Mouse (Mus musculus): Measurements from ENCODE around the gene C330021F23Rik.

Gene C330021F23Rik

DNA sequence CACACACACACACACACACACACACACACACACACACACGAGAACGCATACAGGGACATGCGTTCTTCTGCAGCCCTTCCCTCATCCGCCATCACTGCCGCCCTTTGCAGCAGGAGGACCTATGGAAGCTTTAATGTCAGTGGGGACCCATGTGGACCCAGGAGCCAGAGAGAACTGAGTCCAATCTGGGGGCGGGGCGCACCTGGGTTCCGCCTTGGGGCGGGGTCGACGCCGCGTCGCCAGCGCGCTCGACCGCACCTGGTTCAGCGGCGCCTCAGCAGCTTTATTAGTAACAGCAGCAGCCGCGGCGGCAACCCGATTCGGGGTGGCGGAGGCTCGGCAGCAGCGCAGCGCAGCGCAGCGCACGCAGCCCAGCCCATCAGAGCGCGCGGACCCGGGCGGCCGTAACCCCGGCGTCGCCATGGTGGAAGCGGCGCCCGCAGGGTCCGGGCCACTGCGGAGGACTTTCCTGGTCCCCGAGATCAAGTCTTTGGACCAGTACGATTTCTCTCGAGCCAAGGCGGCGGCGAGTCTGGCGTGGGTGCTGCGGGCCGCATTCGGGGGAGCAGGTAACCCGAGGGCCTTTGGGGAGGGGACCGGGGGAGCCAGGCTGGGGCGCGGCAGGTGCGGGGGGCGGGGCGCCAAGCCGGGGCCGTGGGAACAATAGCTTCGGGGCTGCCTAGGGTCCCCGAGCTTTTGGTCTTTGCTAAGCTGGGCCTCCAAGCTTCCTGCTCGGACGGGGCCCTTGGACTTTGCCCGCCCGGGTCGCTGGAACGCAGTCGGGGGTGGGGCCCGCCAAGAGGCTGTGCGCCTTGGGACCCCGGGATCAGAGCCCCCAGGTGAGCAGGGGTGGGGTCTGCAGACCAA lies 19.8 kb downstream of the C330021F23Rik start:
- no peak for DNase-seq (ENCODE audit: extremely low read depth, low read depth)

DNA sequence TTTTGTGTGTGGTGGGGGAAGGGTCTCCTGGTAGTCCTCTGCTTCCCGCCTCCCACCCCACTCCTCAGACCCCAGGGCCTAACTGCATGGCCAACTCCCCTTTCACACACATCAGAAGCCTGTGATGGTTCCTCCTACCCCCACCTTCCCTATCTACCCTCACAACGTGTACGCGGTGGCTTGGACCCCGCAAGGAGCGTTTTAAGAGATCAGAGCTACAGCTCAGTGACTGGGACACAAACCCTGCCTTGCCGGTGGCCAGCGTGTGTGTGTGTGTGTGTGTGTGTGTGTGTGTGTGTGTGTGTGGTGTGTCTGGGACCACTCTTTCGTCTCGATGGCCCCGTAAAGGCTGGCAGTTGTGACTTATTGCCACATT lies 20.5 kb downstream of the C330021F23Rik start:
- no peak for DNase-seq (ENCODE audit: extremely low read depth, low read depth)

DNA sequence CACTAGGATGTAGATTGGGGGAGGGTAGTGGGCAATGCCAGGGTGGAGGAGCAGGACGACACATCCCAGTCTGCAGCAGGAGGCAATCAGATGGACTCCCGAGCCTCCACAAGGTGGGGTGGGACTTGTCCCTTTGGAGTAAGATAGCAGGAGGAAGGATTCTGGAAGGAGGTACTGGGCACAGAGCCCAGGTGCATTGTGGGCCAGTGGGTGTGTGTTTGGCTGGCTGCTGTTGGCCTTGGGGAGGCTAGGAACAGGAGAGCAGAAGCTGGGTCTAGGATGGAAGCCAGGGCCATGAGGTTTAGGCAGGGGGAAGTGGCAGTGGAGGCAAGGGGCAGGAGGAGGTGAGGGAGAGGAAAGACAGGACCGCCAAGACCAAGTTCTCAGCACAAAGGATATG lies 25.7 kb downstream of the C330021F23Rik start:
- no peak for DNase-seq (ENCODE audit: extremely low read depth, low read depth)

DNA sequence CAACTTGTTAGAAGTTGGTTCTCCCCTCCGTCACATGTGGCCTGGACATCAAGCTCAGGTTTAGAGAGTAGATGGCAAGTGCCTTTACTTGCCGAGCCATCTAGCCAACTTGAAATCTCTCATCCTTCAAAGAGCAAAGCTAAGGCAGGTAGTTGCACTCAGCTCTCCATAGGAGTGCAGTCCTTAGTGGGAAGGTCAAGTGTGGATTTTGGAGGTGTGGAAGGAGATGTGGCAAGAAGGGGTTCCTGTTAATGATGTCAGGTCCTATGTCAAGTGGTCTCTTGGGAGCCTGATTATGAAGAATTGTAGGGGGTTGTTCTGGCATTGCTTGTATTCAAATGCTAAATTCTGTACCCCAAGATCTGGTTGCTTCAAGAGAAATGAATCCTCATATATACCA lies 26.7 kb downstream of the C330021F23Rik start:
- no peak for DNase-seq (ENCODE audit: extremely low read depth, low read depth)

DNA sequence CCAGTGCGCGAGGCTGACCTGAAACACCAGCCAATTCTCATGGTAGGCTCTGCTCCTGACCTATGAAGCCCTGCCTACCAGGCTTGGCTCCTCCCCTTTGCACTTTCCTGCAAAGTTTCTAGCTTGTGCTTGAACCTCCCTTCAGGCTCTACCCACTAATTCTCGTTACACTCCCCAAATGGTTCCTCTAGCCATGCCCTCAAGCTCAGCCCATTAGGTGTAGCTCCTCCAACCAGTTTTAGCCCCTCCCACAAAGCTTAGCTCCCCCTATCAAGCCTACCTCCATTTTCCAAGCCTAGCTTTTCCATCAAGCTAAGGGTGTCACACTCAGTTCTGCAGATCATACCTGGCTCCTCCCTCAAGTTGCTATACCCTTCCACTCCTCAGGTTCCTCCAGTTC lies 30.3 kb downstream of the C330021F23Rik start:
- no peak for DNase-seq (ENCODE audit: extremely low read depth, low read depth)

DNA sequence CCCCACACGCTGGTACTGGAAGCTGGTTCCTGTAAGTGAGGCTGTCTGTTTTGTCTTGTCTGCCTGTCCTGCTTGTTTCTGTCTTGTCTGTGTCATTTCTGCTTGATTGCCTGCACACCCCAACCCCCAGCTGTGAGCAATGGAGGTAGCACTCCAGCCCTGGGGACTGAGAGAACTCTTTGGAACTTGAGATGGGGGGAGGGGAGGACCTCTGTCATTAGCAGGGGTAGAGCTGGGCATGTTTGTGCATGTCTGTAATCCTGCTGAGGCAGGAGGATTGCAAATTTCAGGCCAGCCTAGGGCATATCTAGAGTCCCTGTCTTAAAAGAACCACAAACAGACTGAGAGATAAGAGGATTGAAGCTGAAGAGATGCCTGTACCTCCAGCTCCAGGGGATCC lies 31.4 kb downstream of the C330021F23Rik start:
- no peak for DNase-seq (ENCODE audit: extremely low read depth, low read depth)

DNA sequence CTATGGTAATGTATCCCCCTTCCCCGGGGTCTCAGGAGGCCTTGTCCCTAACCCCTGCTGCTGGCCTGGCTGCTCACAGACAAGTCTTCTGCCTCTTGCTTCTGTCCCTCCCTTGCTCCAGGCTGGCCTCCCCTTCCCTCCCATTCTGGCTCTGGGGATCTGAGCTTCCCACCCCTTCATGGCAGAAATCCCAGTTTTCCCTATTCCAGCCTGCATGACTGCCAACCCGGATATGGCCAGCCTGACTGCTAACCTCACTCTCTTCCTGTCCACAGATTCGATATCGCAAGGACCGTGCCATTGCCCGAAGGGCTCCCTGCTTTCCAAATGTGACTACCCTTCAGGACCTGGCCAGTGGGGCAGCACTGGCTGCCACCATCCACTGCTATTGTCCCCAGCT lies 32.6 kb downstream of the C330021F23Rik start:
- DNase-seq (ENCODE audit: extremely low read depth, low read depth): no peak

DNA sequence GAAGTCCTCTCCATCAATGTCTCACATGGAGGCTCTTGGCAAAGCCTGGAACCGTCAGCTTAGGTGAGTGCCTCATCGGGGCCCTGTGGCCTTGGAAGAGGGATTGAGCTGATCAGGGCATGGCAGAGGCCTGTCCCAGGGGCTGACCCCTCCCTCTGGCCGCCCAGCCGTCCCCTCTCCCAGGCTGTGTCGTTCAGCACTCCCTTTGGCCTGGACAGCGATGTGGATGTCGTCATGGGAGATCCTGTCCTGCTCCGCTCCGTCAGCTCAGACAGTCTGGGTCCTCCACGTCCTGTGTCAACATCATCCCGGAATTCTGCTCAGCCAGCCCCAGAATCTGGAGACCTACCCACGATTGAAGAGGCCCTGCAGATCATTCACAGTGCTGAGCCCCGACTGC lies 35.6 kb downstream of the C330021F23Rik start:
- DNase-seq (ENCODE audit: extremely low read depth, low read depth): no peak

DNA sequence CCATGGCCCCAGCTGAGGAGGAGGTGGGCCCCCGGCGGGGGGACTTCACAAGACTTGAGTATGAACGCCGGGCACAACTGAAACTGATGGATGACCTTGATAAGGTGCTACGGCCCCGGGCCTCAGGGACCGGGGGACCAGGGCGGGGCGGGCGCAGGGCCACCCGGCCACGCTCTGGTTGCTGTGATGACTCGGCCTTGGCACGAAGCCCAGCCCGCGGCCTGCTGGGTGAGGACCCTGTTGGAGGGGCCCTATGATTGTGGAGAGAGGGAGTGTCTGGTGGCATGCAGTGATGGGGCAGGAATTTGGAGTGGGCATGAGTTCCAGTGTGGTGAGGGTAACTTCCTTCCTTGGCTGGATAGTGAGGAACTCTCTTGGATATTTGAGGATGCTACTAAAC lies 38.8 kb downstream of the C330021F23Rik start:
- no peak for DNase-seq (ENCODE audit: extremely low read depth, low read depth)

DNA sequence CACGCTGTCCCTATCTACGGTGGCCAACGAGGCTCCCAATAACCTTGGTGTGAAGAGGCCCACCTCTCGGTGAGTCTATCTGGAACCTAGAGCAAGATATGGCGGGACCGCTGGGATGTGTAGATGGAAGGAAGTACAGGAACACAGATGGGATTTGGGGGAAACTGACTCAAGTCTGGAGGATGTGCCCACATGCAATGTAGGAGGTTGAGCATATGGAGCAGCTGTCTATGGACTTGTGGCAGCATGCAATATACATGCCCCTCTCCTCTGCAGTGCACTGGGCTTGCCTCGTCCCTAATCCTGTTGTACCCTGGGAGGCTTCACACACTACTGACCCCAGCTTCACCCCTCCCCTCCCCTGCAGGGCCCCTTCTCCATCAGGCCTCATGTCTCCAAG lies 40.0 kb downstream of the C330021F23Rik start:
- DNase-seq (ENCODE audit: extremely low read depth, low read depth): no peak

DNA sequence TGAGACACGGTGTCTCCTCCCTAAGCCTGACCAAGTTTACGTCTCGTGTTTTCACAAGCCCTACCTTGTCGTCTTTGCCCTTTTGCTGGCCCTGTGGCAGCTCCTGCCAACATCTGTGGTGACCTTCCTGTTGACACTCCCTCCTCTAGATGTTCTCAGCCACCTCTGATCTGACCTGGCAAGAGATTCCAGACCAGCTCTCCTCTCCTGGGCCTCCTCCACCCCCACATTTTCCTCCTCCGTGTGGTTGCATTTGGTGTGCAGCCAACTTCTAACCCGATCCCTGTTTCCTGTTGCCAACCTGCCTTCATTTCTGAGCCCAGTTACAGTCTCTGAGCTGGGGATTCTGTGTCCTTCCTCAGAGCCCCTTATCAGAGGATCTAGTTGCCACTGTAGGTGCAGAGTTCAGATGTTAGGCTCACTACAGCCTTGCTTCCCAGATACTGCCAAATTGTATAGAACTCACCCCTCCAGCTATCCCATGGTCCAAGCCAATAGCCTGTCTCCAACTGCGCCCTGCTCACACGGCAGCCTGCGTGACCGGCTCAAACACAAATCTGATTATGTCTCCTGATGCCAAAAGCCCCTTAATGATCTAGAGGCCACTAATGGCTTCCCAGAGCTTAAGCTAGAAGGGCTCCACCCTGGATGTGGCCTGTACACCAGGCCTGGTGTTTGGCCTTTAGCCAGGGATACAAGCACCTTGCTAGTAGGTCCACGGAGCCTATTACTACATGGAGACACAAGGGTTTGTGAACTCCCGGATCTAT lies 41.4 kb downstream of the C330021F23Rik start:
- no peak for DNase-seq (ENCODE audit: extremely low read depth, low read depth)

DNA sequence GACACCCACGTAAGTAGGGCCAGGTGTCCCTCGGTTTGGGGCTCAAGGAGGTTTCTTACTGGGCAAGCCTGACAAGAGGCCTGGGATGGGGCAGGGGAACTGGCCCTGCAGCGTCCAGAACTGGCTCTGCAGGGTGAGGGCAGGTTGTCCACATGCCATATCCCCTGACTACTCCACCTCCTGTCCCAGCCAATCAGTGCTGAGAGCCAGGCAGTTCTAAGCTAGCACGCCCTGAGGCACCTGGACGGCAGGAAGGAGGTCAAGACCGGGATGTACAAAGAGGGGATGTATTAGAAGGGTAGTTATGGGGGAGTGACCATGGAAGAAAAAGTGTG lies 42.0 kb downstream of the C330021F23Rik start:
- no peak for DNase-seq (ENCODE audit: extremely low read depth, low read depth)

DNA sequence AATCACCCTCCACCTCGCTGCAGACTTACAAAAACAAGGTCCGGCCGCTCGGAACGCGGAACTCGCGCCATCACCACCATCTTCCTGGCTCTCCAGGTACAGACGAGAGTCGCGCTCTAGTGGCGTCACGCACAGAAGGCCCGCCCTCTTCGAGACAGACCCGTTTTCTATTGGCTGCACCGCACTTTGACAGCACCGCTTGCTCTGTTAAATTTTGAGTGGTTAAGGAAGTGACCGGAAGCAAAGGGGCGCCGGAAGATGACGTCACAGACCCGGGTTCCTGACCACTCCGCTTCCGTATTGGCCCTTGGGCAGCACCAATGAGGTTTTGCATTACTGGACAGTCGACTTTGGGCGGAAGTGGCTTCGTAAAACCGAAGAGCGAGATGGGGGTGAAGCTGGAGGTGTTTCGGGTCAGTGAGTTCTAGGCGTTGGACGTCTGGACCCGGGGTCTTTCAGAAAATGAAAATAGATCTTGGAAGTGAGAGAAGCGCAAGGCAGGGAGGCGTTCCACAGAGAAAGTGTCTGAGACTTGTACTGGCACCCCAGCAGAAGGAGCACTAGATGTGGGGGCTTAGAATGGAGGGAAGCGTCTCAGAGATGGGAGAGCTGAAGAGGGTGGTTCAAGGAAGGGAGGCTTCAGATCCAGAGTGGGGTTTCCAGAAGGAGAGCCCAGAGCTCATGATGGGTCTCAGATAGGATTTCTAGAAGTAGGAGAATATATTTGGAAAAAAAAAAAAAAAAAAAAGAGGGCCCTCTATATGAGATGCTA lies 53.6 kb downstream of the C330021F23Rik start, which contains the start of the genes Xab2 and Pet100:
TSS of gene Xab2 (minus strand) at position 118 of the 772 bp plus-strand sequence.
TSS of gene Pet100 (plus strand) at position 350 of the 772 bp plus-strand sequence.
- peak; percentile 99 for DNase-seq (ENCODE audit: extremely low read depth, low read depth)

DNA sequence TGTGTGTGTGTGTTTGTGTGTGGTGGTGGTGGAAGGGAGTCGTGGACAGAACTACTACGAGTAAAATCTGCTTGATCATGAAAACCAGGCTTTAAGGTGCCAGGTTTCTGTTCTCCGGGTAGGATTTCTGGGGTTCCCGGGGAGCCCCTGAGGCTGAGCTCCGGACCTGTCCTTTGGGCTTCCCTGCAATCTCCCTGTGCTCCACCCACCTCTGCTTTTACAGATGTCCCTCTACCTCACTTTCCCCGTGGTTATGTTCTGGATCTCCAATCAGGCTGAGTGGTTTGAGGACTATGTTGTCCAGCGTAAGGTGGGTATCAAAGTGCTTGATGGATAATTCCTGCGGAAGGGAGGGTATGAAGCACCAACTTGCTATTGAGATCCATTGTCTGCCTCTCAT lies 54.3 kb downstream of the C330021F23Rik start:
- no peak for DNase-seq (ENCODE audit: extremely low read depth, low read depth)

DNA sequence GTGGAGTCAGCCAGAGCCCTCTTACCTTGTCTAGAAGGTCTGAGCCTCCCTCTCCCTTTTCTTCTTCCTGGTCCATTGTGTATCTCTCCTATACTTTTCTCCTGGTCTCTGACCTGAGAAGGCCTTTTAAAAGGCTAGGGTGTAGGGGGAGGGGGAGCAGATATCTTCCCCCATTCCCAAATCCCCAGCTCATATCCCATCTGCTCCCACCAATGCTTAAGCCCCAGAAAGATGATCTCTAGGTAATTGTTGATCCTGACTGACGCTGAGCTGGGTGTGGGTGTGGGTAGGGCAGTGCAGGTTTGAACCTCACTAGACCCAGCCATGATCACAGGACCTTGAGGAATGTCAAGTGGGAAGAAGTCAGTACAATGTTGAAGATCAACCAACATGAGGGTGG lies 57.7 kb downstream of the C330021F23Rik start, which contains the start of gene Pcp2:
TSS of gene Pcp2 (minus strand) at position 101 of the 400 bp plus-strand sequence.
- no peak for DNase-seq (ENCODE audit: extremely low read depth, low read depth)

DNA sequence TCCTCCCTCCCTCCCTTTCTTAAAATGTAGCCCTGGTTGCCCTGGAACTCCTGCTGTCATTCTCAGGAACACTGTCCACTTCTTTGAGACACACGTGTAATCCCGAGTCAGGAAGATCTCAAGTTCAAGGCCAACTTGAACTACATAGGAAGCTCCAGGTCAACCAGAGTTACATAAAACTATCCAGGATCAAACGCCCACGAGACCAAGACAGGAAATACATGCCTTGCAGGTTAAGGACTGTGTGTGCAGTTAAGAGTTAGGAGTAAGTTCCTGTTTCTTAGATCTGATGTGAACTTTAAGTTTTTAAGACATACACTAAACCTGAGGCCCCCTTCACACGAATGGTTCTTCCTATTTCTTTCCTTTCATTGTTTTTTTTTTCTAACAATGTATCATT lies 59.2 kb downstream of the C330021F23Rik start:
- DNase-seq (ENCODE audit: extremely low read depth, low read depth): peak; percentile 79

DNA sequence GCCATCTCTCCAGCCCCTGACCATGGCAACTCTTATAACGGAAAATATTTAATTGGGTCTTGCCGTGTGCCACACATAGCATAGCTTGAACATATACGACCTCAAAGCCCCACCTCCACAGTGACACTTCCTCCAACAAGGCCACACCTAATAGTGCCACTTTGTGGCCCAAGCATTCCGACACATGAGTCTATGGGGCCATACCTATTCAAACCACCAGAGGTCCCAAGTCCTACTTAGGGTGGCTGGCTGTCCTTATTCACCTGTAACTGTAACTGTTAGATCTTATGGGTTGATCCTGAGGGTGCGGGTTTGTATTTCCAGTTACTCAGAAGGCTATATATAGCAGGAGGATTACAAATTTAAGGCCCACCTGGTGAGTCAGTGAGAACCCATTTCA lies 60.2 kb downstream of the C330021F23Rik start:
- DNase-seq (ENCODE audit: extremely low read depth, low read depth): no peak

DNA sequence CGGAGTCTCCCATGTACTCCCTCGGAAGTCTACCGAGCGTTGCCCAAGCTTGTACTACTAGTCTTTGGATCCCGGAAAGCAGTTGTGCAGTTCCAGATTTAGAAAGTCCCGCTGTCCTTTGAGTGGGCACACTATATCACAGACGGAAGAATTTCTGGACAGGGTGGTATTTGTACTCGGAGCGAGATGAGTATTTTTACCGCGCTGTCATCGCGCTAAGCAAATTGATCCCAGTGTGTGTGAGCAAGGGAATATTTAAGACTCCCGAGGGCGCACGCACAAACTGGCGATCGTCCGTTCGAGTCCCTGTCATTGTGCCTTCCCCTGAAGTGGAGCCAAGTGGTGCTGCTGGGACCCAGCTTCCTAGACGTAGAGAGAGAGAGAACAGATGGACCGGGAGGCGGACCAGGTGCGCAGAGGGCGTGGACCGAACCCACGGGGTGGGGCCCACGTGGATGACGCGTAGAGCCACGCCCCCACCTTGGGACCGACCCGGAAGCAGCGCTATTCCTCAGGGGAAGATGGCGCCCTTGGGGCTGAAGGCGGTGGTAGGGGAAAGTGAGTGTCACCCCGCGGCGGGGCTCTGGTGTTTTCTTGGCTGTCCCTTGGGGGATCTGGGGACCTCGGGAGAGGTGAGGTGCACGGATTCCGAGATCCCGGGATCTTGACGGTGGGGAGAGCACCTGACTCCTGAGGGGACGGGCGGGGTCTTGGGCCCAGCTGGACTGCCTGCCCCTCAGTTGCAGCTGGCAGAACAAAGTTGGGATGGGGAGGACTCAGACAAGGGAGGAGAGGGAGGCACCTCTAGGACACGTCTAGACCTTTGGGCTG lies 63.1 kb downstream of the C330021F23Rik start, which contains the start of gene Stxbp2:
TSS of gene Stxbp2 (plus strand) at position 309 of the 831 bp plus-strand sequence.
- DNase-seq (ENCODE audit: extremely low read depth, low read depth): no peak

DNA sequence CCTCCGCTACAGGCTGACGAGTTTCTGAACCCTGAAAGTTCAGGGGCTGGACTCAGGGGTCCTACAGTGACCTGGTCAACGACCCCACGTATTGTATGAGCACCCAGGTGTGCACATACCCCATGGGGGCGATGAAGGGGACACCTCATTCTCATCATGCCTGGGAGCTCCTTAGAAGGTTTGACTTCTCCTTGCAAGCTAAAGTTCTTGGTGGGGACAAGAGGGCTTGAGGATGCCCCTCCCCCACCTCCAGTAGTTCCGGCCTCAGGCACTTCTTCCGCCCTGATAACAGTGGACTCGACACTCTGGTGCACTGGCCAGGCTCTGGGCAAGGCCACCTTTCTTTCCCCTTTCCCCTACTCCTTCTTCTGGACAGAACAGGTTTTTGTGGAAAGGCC lies 63.7 kb downstream of the C330021F23Rik start:
- no peak for DNase-seq (ENCODE audit: extremely low read depth, low read depth)

All from MEL-GATA-1-ER (cell line).